Mouse (Mus musculus): ENCODE measurements around the gene Glb1. TPM values are rescaled to one million over a fixed set of nuclear protein-coding genes. Genes with fewer than 3 reads are reported as not detected.
"Not testable (repeated sequence)": the region's sequence is repeated elsewhere in the genome, so short reads cannot be mapped to it uniquely, and the experiment has no call there.

The Glb1 gene
- total RNA-seq, 4 experiments from 2014 or later: 28.6 to 32.1 (median 29.6) TPM

DNA sequence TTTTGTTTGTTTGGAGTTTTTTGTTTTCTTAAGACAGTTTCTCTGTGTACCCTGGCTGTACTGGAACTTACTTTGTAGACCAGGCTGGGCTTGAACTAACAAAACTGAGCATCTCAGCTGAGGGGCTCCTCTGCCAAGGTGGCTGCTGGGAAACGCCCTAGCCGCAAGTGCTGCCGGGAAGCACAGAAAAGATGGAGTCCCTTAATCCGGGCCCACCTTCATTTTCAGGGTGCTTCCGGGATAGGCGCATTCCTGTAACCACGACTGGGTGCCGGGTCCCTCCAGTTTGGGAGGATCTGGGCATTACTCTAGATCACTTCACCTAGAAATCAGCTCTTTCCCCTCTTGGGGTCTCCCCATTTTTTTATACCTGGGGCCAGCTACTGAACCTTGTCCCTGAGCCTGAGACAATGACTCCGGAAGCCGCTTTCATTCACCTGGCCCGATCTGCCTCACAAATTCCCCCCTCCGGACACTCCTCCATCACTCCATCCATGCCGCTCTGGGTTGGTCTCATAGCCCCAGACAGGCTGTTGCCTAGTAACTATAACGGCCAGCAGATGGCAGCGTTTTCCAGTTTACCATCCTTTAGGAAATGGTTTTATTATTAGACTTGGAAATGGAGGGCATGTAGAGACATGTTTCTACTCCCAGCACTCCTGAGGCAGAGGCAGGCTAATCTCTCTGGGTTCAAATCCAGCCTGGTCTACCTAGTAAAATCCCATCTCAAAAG, 99.1 kb downstream of the Glb1 start:
- DNase-seq (ENCODE audit: low spot score in 2 of 2): no peak

DNA sequence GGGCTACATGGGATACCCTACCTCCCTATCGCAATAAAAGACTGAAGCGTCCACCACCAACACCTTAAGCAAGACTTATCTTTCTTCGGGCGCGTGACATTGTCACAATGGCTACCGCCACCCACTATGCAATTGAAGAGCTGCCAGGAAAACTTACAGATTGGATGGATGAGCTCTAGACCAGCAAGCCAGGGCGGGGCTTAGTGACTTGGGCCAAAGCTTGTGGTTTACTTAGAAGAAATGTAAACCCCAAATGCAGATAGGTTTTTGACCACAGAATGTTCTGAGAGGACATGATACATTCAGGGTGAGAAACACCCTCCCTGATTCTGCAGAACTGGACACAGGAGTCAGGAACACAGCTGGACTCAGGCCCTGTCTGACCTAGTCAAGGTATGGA, 100.2 kb downstream of the Glb1 start:
- no peak for DNase-seq (ENCODE audit: low spot score in 2 of 2)

DNA sequence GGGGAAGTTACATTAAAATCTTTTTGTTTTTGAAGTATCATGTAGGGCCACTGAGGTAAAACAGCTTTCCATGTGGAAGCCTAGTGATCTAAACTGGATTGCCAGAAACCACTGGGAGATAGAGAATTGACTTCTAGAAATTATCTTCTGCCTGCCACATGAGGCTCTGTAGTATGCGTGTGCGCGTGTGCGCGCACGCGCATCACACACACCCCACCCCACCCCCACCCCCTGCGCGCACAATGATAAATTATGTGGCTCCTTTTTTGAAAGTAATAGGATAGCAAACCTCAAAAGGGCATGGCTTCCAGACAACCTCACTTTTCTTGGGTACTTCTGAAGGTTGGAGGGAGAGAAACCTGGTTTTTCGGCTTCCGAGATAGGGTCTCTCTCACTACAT, 101.0 kb downstream of the Glb1 start:
- no peak for DNase-seq (ENCODE audit: low spot score in 2 of 2)

DNA sequence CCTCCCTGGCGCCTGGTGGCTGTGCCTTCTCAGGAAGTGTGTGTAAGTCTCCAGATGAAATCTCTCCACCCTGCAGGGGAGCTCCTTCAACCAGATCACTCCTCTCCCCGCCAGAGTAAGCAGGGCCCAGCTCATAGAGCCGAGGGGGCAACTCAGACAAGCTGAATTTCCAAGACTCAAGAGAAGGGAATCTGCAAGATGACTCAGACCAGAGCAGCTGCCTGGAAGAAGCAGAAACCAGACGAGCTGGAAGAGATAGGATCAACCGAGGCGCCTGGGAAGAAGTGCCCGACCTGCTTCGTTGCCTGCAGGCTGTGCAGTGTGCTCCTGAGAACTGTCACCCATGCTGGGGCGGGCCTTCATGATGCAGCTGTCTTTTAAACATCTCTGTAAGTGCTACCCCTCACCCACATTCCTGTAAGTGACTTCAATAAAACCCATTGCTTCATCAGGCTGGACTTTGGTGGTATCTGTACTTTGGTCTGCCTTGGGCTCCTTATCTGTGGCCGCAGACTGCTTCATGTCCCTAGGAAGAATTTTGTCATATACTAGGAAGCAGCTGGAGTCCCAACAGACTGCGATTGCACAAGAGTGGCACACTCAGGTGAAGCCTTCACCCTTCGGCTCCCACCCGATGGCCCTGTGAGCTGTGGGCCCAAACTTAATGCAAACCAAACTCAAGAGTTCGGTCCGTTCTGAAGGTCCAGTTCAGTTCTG, 102.0 kb downstream of the Glb1 start:
- no peak for DNase-seq (ENCODE audit: low spot score in 2 of 2)

DNA sequence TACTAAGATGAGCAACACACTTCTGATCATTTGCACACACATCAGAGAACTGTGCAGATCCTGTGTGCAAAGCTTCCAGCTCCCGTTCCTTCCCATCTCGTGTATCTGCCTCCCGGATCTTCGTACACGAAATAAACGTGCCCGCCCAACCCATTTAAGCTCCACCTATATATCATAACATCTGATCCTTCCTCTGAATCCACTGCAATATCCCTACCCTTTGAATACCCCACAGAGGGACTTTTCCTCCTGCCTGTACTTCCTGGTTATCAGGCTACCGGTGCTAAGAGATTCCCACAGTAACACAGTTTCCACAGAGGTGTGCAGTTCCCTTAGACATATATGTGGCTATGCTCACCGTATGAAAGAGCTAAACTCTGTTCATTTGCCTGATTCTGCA, 103.9 kb downstream of the Glb1 start, which contains the start of gene Ccr4:
TSS of gene Ccr4 (minus strand) at position 101 of the 400 bp plus-strand sequence.
- DNase-seq (ENCODE audit: low spot score in 2 of 2): no peak

DNA sequence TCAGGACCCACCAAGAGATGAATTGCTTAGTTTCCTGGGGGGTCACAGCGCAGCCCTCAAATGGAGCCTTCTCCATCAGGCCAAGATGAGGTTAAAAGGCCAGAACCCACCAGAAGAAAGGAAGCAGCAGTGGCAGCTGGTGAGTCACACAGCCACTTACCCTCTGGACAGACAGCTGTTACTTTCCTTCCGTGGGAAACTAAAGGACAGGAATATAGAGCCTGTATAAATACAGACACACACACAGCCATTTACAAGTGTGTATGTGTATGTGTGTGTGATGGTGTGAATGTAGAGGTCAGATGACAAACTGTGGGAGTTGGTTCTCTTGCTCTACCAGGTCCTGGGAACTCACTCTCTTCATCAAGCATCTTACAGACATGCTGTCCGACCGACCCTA, 105.7 kb downstream of the Glb1 start:
- DNase-seq (ENCODE audit: low spot score in 2 of 2): no peak

DNA sequence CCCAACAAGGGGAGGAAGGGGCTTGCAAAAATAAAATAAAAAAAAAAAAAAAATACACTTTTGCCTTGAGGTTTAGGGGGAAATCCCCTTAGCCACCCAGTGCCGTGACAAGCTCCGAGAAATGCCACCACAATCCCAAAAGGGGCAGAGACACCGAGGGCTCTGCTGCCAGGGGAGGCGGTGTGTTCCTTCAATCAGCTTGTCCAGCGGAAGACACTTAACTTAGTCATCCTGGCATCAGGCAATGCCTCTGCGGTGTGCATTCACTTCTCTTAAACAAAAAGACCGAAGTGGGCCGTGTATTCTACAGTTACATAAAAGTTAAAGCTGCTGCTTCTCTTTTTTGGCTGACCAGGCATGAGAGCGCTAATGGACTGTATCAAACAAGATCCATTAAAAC, 106.5 kb downstream of the Glb1 start:
- DNase-seq (ENCODE audit: low spot score in 2 of 2): no peak

DNA sequence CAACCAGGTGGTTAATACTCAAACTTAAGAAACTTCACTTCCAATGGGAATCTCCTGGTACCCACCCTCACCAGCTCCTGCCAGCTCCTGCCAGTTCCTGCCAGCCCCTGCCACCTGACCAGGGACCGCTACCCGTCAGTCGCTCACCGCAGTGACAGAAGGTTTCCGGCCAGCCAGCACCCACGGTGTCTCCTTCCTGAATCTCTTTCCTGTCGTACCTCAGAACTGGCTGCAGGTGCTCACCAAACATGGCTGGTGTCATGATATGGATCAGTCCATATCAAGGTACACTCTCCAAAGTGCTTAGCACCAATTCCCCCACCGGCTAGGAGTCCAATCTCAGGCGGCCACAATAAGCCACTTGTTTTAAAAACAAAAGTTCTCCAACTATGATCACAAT, 108.9 kb downstream of the Glb1 start:
- DNase-seq (ENCODE audit: low spot score in 2 of 2): no peak

DNA sequence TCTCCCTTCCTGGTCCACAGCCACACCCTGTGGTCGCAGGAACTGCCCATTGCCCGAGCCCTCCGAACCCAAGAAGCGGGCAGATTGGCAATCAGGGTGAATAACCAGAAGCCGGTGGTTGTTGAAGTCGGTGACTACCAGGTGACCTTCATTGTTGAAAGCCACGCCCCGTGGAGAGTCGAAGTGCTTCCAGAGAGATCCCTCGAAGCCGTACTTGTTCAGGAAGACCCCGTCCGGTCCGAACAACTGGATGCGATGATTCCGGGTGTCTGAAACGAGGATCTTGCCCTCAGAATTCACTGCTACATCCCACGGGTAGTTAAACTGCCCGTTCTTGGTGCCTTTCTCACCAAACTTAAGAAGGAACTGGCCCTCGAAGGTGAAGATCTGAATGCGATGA, 112.0 kb downstream of the Glb1 start:
- no peak for DNase-seq (ENCODE audit: low spot score in 2 of 2)

DNA sequence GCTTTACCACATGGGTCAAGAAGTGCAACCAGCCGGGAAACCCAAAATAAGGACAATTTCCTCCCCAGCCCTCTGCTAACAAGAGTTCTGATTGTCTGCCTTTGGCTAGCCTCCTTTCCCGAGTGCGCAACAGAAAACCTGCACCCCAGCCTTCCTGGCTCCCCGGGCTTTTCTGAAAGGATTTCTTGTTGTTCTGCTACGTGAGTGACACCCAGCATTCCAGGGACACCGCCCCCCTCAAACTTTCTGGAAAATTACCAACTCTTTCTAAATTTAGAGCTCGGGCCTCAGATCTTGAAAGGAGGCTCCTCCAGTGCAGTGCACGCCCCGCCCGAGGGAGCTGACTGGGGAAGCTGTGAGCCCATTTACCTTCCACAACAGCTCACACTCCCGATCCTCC, 114.5 kb downstream of the Glb1 start, which contains the start of gene C130032M10Rik:
TSS of gene C130032M10Rik (plus strand) at position 334 of the 400 bp plus-strand sequence.
- DNase-seq (ENCODE audit: low spot score in 2 of 2): no peak

DNA sequence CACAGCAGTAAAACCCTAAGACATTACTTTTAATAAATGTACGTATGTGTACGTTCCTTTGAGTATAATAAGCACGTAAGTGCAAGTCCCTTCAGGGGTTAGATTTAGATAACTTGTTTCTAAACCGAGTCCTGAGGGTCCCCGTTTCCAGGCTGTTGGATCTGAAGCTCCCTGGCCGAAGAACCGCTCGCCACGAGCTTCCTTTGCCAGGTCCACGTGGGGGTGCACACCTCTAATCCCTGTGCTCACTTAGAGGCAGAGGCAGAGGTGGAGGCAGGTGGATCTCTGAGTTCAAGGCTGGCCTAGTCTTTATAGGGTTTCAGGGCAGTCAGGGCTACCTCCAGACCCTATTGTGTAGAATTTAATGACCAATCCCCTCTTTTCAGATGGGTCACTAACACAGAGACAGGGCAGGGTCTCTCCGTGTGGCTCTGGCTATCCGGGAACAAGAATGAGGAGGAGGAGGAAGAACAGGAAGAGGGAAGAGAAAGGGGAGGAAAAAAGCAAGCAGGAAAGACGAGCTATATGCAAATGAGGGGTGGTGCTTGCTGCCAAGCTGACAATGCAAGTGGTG, 117.1 kb downstream of the Glb1 start:
- no peak for DNase-seq (ENCODE audit: low spot score in 2 of 2)

DNA sequence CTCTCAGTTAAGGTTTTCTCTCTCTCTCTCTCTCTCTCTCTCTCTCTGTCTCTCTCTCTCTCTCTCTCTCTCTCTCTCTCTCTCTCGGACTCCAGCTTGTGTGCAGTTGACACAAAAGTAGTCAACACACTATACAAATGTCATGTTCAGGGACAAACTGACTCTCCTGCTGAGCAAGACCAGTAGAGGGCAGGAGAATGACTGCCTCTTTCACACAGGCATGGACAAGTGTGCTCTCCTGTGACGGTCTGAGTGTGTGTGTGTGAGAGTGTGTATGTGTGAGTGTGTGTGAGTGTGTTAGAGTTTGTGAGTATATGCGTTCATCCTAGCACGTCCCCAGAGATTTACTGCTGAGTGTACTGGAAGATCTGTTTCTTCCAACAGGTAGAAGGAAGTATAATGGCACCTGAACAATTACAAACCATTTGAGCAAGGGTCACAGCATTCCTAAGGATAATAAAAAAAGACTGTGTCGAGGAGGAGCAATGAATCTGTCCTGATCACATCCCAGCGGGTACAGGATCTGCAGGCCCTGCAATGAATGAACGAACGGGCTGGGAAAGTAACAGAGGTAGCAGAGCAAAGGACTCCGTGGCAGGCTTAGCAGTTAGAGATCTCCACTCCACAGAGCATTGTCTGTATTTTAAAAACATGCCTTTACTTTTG, 118.1 kb downstream of the Glb1 start:
- no peak for DNase-seq (ENCODE audit: low spot score in 2 of 2)

DNA sequence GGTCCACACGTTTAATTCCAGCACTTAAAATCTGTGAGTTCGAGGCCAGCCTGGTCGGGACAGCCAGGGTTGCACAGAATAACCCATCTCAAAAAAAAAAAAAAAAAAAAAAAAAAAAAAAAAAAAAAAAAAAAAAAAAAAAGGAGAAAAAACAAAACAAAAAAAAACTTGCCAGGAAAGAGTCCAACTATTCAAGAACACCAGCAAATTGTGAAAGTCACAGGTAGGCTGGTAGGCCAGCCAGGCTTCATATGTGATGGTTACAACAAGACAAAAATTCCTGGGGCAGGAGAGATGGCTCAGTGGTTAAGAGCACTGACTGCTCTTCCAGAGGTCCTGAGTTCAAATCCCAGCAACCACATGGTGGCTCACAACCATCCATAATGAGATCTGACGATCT, 119.7 kb downstream of the Glb1 start:
- DNase-seq (ENCODE audit: low spot score in 2 of 2): not testable (repeated sequence)

DNA sequence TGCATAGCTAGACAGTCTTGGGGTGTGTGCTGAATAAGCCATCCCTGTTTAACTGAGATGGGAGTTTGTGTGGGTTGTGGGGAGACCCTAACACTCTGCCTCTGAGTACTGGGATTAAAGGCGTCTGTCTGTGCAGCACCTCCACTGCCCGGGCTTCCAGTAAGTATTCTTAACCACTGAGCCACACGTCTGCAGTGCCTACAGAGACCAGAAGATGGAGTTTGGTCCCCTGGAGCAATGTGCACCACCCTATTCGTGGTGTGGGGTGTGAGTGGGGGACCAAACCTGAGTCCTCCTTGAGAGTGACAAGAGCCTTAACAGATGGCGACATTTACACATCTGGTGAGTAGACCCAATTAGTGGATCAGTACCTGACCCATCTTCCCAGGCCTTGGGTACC, 121.2 kb downstream of the Glb1 start:
- DNase-seq (ENCODE audit: low spot score in 2 of 2): no peak

DNA sequence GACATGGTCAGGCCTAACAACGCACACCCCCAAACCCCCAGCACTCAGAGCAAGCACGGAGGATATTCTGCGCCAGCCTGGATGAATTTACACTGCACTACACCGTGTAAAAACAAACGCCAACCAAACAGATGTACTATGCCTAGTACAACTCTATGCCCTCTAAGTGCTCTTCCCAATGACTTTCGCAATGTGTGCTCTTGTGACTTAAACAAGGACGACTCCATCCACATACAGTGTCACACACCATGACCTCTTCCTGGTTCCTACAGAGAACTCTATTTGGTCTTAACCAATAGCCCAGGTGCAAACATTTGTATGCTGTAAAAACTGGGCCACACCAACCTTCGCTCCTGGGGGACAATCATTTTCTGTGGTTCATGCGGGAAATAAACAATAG, 121.6 kb downstream of the Glb1 start:
- no peak for DNase-seq (ENCODE audit: low spot score in 2 of 2)

Other genes with a start within 250 kb of the Glb1 start
- 1 to 10 TPM in 1 of 4 experiments, not detected in 3; 1.5 TPM for gene Bcl2a1c, start 70.9 kb upstream of the Glb1 start, total RNA-seq (2022)
- gene Crtap, start 10.4 kb upstream of the Glb1 start, total RNA-seq (2022): 10 to 100 TPM in 1 of 4 experiments, 1 to 10 TPM in 3; 5.9 to 10.9 (median 7.6) TPM
- gene Tmppe, start within 50 bp of the Glb1 start, total RNA-seq (2022): 10 to 100 TPM; 10.9 to 15.1 (median 11.8) TPM
- not detected for gene Ccr4, start 103.8 kb downstream of the Glb1 start, total RNA-seq (2022)
- gene C130032M10Rik, start 114.6 kb downstream of the Glb1 start, total RNA-seq (2022): not detected
- under 1 TPM; 0.46 to 0.67 (median 0.59) TPM for gene Trim71, start 163.3 kb downstream of the Glb1 start, total RNA-seq (2022)
- 10 to 100 TPM; 42.6 to 48.7 (median 45.0) TPM for gene Cnot10, start 239.1 kb downstream of the Glb1 start, total RNA-seq (2022)